33 mouse cellular contexts compared by ENCODE assay signal in genomic region chrX:169544037-169544436, GRCm38 (mm10).
"Had no signal": no experiment of that assay in that cellular context is flagged by ENCODE, and none has a peak within 500 bp of the region (broad histone marks: within the 10 kb centered on the region; RNA-seq: fewer than 3 reads in every experiment).

No protein-coding gene starts in this region.

- H3K4me3 ChIP-seq: heart, embryonic 12.5 days; heart, embryonic 13.5 days; heart, embryonic 15.5 days; hindbrain, embryonic 10.5 days; hindbrain, embryonic 12.5 days; hindbrain, embryonic 13.5 days; hindbrain, embryonic 15.5 days; intestine, embryonic 15.5 days; kidney, embryonic 15.5 days; layer of hippocampus, adult 2 months; left cerebral cortex, adult 2 months had no signal

- H3K27me3 ChIP-seq: heart, embryonic 12.5 days; heart, embryonic 13.5 days; heart, embryonic 15.5 days; hindbrain, embryonic 15.5 days; intestine, embryonic 15.5 days had no signal

- H3K4me2 ChIP-seq: heart, embryonic 11.5 days; heart, embryonic 12.5 days; heart, embryonic 13.5 days; heart, embryonic 15.5 days; hindbrain, embryonic 12.5 days; hindbrain, embryonic 13.5 days; hindbrain, embryonic 14.5 days; hindbrain, embryonic 15.5 days; intestine, embryonic 15.5 days; kidney, embryonic 15.5 days had no signal

- H3K27ac ChIP-seq: heart, embryonic 13.5 days; heart, embryonic 15.5 days; hindbrain, embryonic 10.5 days; hindbrain, embryonic 12.5 days; hindbrain, embryonic 13.5 days; hindbrain, embryonic 14.5 days; hindbrain, embryonic 15.5 days; intestine, embryonic 15.5 days; kidney, embryonic 15.5 days; kidney, postnatal 0 days; layer of hippocampus, adult 2 months; left cerebral cortex, adult 2 months had no signal

- ATAC-seq: hindbrain, embryonic 16.5 days; inflammation-experienced regulatory T-cells, adult 6 months; intestine, embryonic 15.5 days; intestine, postnatal 0 days had no signal

- H3K4me1 ChIP-seq: heart, embryonic 12.5 days; heart, embryonic 13.5 days; heart, embryonic 15.5 days; hindbrain, embryonic 10.5 days; hindbrain, embryonic 12.5 days; hindbrain, embryonic 13.5 days; hindbrain, embryonic 15.5 days; intestine, embryonic 15.5 days; kidney, embryonic 15.5 days had no signal

- H3K36me3 ChIP-seq: heart, embryonic 12.5 days; heart, embryonic 13.5 days; heart, embryonic 15.5 days; hindbrain, embryonic 10.5 days; hindbrain, embryonic 12.5 days; hindbrain, embryonic 13.5 days; hindbrain, embryonic 15.5 days; intestine, embryonic 15.5 days; kidney, embryonic 15.5 days had no signal

- H3K9ac ChIP-seq: heart, embryonic 12.5 days; heart, embryonic 13.5 days; heart, embryonic 15.5 days; hindbrain, embryonic 12.5 days; hindbrain, embryonic 13.5 days; hindbrain, embryonic 14.5 days; hindbrain, embryonic 15.5 days; intestine, embryonic 15.5 days; kidney, embryonic 15.5 days had no signal

- DNase-seq: heart, postnatal 10 days; heart, postnatal 14 days; heart, postnatal 36 days; heart, postnatal 4 days; kidney, adult 11 months; kidney, adult 18-20 months; kidney, adult 2 months; kidney, adult 8-10 months; kidney, adult 9 months; kidney, postnatal 10 days; kidney, postnatal 14 days; kidney, postnatal 25 days; kidney, postnatal 36 days; kidney, postnatal 4 days; layer of hippocampus, adult 9-11 months; layer of hippocampus, postnatal 36 days had no signal

- H3K9me3 ChIP-seq: heart, embryonic 12.5 days; heart, embryonic 13.5 days; heart, embryonic 15.5 days; hindbrain, embryonic 10.5 days; hindbrain, embryonic 12.5 days; hindbrain, embryonic 13.5 days; hindbrain, embryonic 15.5 days; intestine, embryonic 15.5 days; kidney, embryonic 15.5 days had no signal
